Mouse (Mus musculus) kidney, embryonic 15.5 days (tissue): ENCODE measurements around the gene Aes. TPM values are rescaled to one million over a fixed set of nuclear protein-coding genes. Genes with fewer than 3 reads are reported as not detected.

Source experiments
- ATAC-seq: fragments of 200-750 bp; cut with Nextera tagmentation; replicated peaks from 2 replicates; pipeline ENCODE4 v1.8.0; 2017; ENCODE audit warnings: moderate TSS enrichment; ENCODE audit not compliant: low FRiP score
- H3K27ac ChIP-seq: fragments of 300-500 bp; sonication (generic); 2 replicates; pipeline ENCODE4 v1.5.1; 2015; ENCODE audit warnings: mild to moderate bottlenecking, inconsistent platforms
- H3K27me3 ChIP-seq: fragments of 300-500 bp; sonication (generic); 2 replicates; pipeline ENCODE4 v1.6.1; 2015; ENCODE audit warnings: inconsistent platforms
- H3K36me3 ChIP-seq: fragments of 300-500 bp; sonication (generic); 2 replicates; pipeline ENCODE4 v1.6.1; 2015; ENCODE audit warnings: inconsistent platforms
- H3K4me1 ChIP-seq: fragments of 300-500 bp; sonication (generic); 2 replicates; pipeline ENCODE4 v1.6.1; 2015; ENCODE audit warnings: inconsistent platforms
- H3K4me2 ChIP-seq: fragments of 300-500 bp; sonication (generic); 2 replicates; pipeline ENCODE4 v1.6.1; 2015; ENCODE audit warnings: moderate library complexity, mild to moderate bottlenecking, inconsistent platforms
- H3K4me3 ChIP-seq: fragments of 300-500 bp; sonication (generic); replicated peaks from 2 replicates; pipeline ENCODE4 v1.5.1; 2015; ENCODE audit warnings: mild to moderate bottlenecking, inconsistent platforms
- H3K9ac ChIP-seq: fragments of 300-500 bp; sonication (generic); 2 replicates; pipeline ENCODE4 v1.6.1; 2015; ENCODE audit warnings: mild to moderate bottlenecking, inconsistent platforms
- H3K9me3 ChIP-seq: fragments of 300-500 bp; sonication (generic); replicated peaks from 2 replicates; pipeline ENCODE4 v1.6.1; 2016; ENCODE audit warnings: inconsistent platforms
- WGBS: fragments of 180-500 bp; shearing (Covaris S2); methylation state at CpG from one replicate; pipeline ENCODE4 v1.1.7; 2015; ENCODE audit warnings: mixed read lengths; 5-methylcytosine and 5-hydroxymethylcytosine counted together
- polyA plus RNA-seq: library from polyadenylated mRNA; unstranded; fragments of >200 nt; fragmentation: Nextera tagmentation; extraction: Ambion mirVana; gene quantifications from 2 replicates; pipeline ENCODE4 v1.2.1, GENCODE M21; 2015

Gene Aes
- polyA plus RNA-seq, 1 experiment from 2014 or later = 630 TPM

GRCm38 (mm10) chr10:81562411-81562810, 3.1 kb downstream of the Aes start:
- Histone ChIP-seq H3K36me3 (peaks cover 51% of the 10 kb centered on the region), H3K4me3 (peak overlapping the region; percentile 6; the same call in 1 of the 2 replicates), H3K27me3 (no peaks in the 10 kb centered on the region), H3K9ac (0 out of 2 replicates have a peak overlapping the region, but pooled peaks have one; percentile 26), H3K4me2 (peak overlapping the region; percentile 32), H3K9me3 (no peaks in the 10 kb centered on the region), H3K4me1 (peaks cover 74% of the 10 kb centered on the region), H3K27ac (peak overlapping the region; percentile 58; the same call in 1 of the 2 replicates)
- 72% methylated on average over 6 of the region's 6 CpGs for WGBS
- ATAC-seq = no peak

GRCm38 (mm10) chr10:81563481-81563880, 4.2 kb downstream of the Aes start:
- 39% methylated on average over 6 of the region's 6 CpGs for WGBS
- peak overlapping the region; percentile 40; the same call in 1 of the 2 replicates for H3K9ac ChIP-seq
- H3K36me3 ChIP-seq = peaks cover 53% of the 10 kb centered on the region
- H3K4me2 ChIP-seq = peak overlapping the region; percentile 59
- H3K27me3 ChIP-seq = no peaks in the 10 kb centered on the region
- H3K4me3 ChIP-seq = peak overlapping the region; percentile 41
- H3K9me3 ChIP-seq = no peaks in the 10 kb centered on the region
- ATAC-seq = no peak
- H3K4me1 ChIP-seq = peaks cover 85% of the 10 kb centered on the region
- peak overlapping the region; percentile 83 for H3K27ac ChIP-seq

GRCm38 (mm10) chr10:81564216-81564615, 4.9 kb downstream of the Aes start:
- peak overlapping the region; percentile 41 for H3K4me3 ChIP-seq
- H3K4me1 ChIP-seq = peaks cover 86% of the 10 kb centered on the region
- H3K27ac ChIP-seq = peak overlapping the region; percentile 83
- WGBS = 1% methylated on average over 10 of the region's 10 CpGs
- no peaks in the 10 kb centered on the region for H3K27me3 ChIP-seq
- peaks cover 53% of the 10 kb centered on the region for H3K36me3 ChIP-seq
- ATAC-seq = peak; percentile 6; the same call in 1 of the 2 replicates
- H3K9ac ChIP-seq = peak overlapping the region; percentile 40
- H3K4me2 ChIP-seq = peak overlapping the region; percentile 59
- H3K9me3 ChIP-seq = no peaks in the 10 kb centered on the region

GRCm38 (mm10) chr10:81564734-81565133, 5.4 kb downstream of the Aes start:
- 0 out of 2 replicates have a peak overlapping the region, but pooled peaks have one; percentile 40 for H3K9ac ChIP-seq
- WGBS = 31% methylated on average over 10 of the region's 10 CpGs
- no peaks in the 10 kb centered on the region for H3K27me3 ChIP-seq
- no peak for ATAC-seq
- peaks cover 91% of the 10 kb centered on the region for H3K4me1 ChIP-seq
- peaks cover 53% of the 10 kb centered on the region for H3K36me3 ChIP-seq
- H3K9me3 ChIP-seq = no peaks in the 10 kb centered on the region
- H3K27ac ChIP-seq = peak overlapping the region; percentile 83
- no peak overlapping the region for H3K4me3 ChIP-seq
- peak overlapping the region; percentile 59 for H3K4me2 ChIP-seq

- no peak for ATAC-seq
- peaks cover 53% of the 10 kb centered on the region for H3K36me3 ChIP-seq
- H3K4me1 ChIP-seq = peaks cover 95% of the 10 kb centered on the region
- no peak overlapping the region; the same call in 1 of the 2 replicates for H3K27ac ChIP-seq
- H3K27me3 ChIP-seq = no peaks in the 10 kb centered on the region
- 57% methylated on average over 20 of the region's 20 CpGs for whole genome bisulfite sequencing
- no peaks in the 10 kb centered on the region for H3K9me3 ChIP-seq
- no peak overlapping the region for H3K4me3 ChIP-seq
- no peak overlapping the region for H3K4me2 ChIP-seq
- no peak overlapping the region for H3K9ac ChIP-seq
Measured at GRCm38 (mm10) chr10:81565257-81566228, 6.3 kb downstream of the Aes start.

GRCm38 (mm10) chr10:81568381-81569191, 9.3 kb downstream of the Aes start:
- peak overlapping the region; percentile 17; the same call in 1 of the 2 replicates for H3K4me3 ChIP-seq
- peak; percentile 23 for ATAC-seq
- peaks cover 33% of the 10 kb centered on the region for H3K36me3 ChIP-seq
- peak overlapping the region; percentile 51 for H3K4me2 ChIP-seq
- peak overlapping the region; percentile 94 for H3K27ac ChIP-seq
- H3K9ac ChIP-seq = no peak overlapping the region
- WGBS = 9% methylated on average over 15 of the region's 16 CpGs
- peaks cover 13% of the 10 kb centered on the region for H3K27me3 ChIP-seq
- no peaks in the 10 kb centered on the region for H3K9me3 ChIP-seq
- H3K4me1 ChIP-seq = peaks cover 89% of the 10 kb centered on the region

- 52% methylated on average over 9 of the region's 9 CpGs for WGBS
- peak overlapping the region; percentile 94 for H3K27ac ChIP-seq
- H3K36me3 ChIP-seq = peaks cover 25% of the 10 kb centered on the region
- no peak for ATAC-seq
- H3K4me3 ChIP-seq = no peak overlapping the region
- H3K27me3 ChIP-seq = peaks cover 23% of the 10 kb centered on the region
- 0 out of 2 replicates have a peak overlapping the region, but pooled peaks have one; percentile 4 for H3K9ac ChIP-seq
- H3K4me1 ChIP-seq = peaks cover 89% of the 10 kb centered on the region
- H3K9me3 ChIP-seq = no peaks in the 10 kb centered on the region
- H3K4me2 ChIP-seq = peak overlapping the region; percentile 89
Measured at GRCm38 (mm10) chr10:81569507-81570237, 10.4 kb downstream of the Aes start.

GRCm38 (mm10) chr10:81570238-81570800, 11.0 kb downstream of the Aes start:
- Histone ChIP-seq H3K4me2 (peak overlapping the region; percentile 89), H3K4me1 (peaks cover 89% of the 10 kb centered on the region), H3K9me3 (no peaks in the 10 kb centered on the region), H3K4me3 (peak overlapping the region; percentile 52), H3K27me3 (peaks cover 23% of the 10 kb centered on the region), H3K36me3 (peaks cover 19% of the 10 kb centered on the region), H3K27ac (peak overlapping the region; percentile 94), H3K9ac (peak overlapping the region; percentile 4; the same call in 1 of the 2 replicates)
- ATAC-seq = no peak
- under 1% methylated on average over 8 of the region's 11 CpGs for WGBS

GRCm38 (mm10) chr10:81570831-81571500, 11.7 kb downstream of the Aes start:
- WGBS = under 1% methylated on average over 33 of the region's 34 CpGs
- Histone ChIP-seq H3K4me2 (peak overlapping the region; percentile 89), H3K27ac (peak overlapping the region; percentile 94), H3K4me3 (peak overlapping the region; percentile 52), H3K9me3 (no peaks in the 10 kb centered on the region), H3K36me3 (peaks cover 12% of the 10 kb centered on the region), H3K9ac (peak overlapping the region; percentile 4; the same call in 1 of the 2 replicates), H3K27me3 (peaks cover 26% of the 10 kb centered on the region), H3K4me1 (peaks cover 89% of the 10 kb centered on the region)
- peak; percentile 58 for ATAC-seq

GRCm38 (mm10) chr10:81571501-81571876, 12.2 kb downstream of the Aes start:
- peak overlapping the region; percentile 24 for H3K9ac ChIP-seq
- peak; percentile 88 for ATAC-seq
- no peaks in the 10 kb centered on the region for H3K9me3 ChIP-seq
- peak overlapping the region; percentile 52 for H3K4me3 ChIP-seq
- H3K27me3 ChIP-seq = peaks cover 31% of the 10 kb centered on the region
- peaks cover 7% of the 10 kb centered on the region for H3K36me3 ChIP-seq
- H3K4me1 ChIP-seq = peaks cover 92% of the 10 kb centered on the region
- H3K4me2 ChIP-seq = peak overlapping the region; percentile 89
- H3K27ac ChIP-seq = peak overlapping the region; percentile 94
- under 1% methylated on average over 18 of the region's 18 CpGs for WGBS
